Mouse (Mus musculus) spleen, adult 2 months (tissue): ENCODE measurements around the gene Bcl2l11.

Experiments
- CTCF ChIP-seq: fragments of 200-500 bp; IDR thresholded peaks from 2 replicates; pipeline ENCODE4 v1.5.1; 2011; ENCODE audit warnings: mild to moderate bottlenecking, inconsistent platforms; ENCODE audit not compliant: insufficient read depth, insufficient read length, insufficient replicate concordance; ENCODE audit errors: extremely low read depth
- POLR2A ChIP-seq: fragments of 200-500 bp; IDR thresholded peaks from 2 replicates; pipeline ENCODE4 v1.6.1; 2011; ENCODE audit warnings: low read depth, low read length, inconsistent platforms

DNA sequence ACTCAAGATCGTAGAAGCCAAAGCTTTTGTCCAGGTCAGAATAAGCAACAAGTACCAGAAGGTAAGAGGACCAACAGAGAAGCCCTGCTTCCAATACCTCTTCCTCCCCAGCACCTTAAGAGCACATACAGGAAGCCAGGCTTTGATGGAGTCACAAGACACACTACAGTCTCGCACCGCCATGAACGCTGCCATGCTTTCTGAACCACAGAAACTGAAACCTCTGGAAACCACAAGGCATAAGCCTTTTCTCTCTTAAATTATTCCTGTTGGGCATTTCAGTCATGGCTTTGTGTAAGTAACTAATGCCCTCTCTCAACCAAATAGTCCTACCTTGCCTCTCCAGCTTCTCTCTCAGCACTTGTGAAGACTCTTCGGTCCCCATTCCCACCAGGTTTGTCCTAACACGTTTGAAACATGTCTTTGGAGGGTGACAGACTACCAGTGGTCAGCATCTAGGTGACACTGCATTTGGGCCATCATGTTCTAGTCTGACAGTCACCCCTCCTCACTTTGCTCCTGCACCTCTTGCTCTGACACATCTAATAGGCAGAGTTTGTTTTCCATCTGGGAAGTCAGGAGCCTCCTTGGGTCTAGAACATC, 35.5 kb upstream of the Bcl2l11 start:
- no peak for TF ChIP-seq CTCF
- TF ChIP-seq POLR2A = no peak
